Mouse (Mus musculus) yolk sac, embryonic 10.5 days (tissue): ENCODE measurements around the gene Hemk1.

Experiments used
- DNase-seq: peaks from one replicate; pipeline ENCODE4 v3.0.0-alpha.2; 2017; ENCODE audit warnings: low spot score

Gene Hemk1

DNA sequence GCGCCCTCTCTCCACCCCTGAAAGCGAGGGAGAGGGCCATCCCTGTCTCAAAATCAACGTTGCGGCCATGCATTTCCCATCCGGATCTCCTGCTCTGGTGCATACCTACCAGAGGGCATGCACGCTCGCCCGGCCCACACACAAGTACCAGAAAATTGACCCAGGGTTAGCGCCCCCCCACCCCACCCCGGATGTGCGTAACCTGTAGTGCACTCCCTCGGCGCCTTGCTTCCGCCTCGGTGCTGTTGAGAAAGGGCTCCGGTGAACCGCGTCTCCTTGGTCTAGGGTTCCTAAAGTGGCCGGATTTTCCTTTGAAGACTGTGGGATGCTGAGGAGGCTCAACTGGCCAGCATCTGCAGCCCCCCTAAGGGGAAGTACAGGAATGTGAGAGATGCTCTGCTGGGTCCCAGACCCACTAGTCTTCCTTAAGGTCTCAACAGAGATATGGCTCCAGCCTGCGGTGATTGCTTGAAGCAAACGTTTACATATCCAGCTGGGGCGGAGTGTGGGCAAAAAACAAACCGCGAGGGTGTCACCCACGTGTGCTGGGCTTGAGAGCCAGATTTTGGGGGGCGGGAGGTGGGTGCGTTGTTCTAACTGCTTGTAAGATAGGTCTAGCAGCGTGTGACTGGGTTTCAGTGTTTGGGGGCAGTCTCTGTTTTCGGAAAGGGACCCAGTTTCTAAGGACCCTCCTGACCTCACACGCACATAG lies at the start of gene Hemk1:
Hemk1 (minus strand) TSS at position 179 of the 712 bp plus-strand sequence.
- DNase-seq = peak; percentile 78

DNA sequence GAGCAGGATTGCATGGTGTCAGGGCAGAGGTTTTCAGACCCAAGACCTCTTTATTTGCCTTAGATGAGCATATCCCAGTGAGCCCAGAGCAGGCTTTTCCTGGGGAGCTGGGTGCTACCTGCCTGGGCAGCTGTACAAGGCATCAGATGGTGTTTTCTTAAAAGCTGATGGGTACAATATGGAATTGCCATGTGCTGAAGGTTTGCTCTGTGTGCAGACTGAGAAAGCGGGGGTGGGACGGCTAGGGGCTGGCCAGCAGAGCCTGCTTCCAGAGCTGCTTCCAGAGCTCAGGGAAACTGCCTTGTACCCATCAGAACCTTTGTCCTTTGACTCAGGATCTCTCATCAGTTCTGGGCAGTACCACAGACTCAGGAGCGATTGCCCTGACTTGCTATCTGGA lies 49.6 kb upstream of the Hemk1 start:
- DNase-seq = no peak

DNA sequence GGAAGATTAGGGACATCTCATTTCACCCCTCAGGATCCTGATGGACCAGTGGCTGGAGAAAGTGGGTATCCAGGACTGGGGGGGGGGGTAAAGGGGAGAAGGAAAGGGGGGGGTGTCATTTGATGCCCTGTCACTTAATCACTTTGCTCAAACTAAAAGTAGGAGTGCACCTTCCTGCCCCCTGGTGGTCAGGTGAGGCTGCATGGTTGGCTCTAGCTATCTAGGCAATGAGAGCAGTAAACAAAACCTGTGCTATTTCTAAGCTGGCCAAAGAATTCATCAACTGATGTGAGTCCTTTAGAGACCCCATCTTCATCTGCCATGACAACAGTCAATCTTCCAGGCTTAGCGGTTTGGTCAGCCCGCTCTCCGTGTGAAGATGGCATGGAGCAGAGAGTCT lies 48.6 kb upstream of the Hemk1 start:
- no peak for DNase-seq

DNA sequence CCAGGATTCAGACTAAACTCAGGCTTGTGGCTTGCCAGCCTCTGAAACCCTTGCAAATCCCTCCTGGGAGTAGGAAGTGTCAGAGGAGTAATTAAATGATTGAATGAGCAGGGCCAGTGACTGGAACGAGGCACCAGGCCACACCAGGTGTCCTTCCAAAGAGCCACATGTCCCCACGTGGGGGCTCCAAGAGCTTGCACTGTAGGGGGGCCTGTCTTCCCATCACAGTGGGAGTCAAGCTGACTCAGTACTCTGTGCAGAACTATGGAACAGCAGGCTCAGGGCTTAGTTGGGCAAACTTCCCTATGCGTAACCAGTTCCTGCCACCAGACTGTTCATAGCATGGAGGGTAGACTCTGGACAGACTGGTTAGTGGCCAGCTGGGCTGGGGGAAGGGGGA lies 46.2 kb upstream of the Hemk1 start:
- no peak for DNase-seq

DNA sequence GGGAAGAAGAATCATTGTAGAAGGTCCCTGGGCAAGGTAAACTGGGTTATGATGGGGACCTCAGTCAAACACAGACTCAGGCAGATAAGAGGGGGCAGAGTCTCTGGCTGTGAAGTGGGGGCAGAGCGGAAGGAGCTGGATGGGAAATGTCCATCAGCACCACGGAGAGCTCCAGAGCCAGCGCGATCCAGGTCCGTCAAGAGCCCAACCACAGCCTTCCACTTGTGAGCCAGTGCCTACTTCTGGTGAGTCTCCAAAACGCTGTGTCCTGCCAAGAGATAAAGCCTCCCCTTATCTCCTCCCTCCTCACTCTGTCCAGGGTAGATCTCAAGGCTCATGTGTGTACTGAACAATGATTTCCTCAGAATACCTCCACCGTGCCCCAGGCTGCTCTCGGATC lies 43.6 kb upstream of the Hemk1 start:
- no peak for DNase-seq

- DNase-seq = no peak
Measured at GRCm38 (mm10) chr9:107377961-107378512, 39.9 kb upstream of the Hemk1 start.

GRCm38 (mm10) chr9:107375451-107375850 lies 37.3 kb upstream of the Hemk1 start:
- peak; percentile 27 for DNase-seq

DNA sequence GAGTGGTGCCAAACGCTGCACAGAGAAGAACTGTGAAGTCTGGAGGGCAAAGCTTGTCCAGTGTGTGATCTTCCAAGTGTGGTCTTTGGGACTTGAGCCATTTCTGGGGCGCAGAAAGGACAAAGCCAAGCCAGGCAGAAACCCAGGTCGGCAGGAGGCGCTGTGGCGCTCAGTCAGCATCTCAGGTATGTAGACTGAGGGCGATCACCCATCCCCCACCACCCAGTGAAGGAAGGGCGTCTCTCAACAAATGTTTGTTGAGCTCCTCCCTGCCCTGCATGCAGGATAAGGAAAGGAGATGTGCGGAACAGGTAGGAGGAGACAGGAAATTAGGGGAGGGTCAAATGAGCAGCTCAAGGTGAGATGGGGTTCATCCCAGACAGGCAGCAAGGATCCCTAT lies 36.5 kb upstream of the Hemk1 start:
- DNase-seq = no peak

GRCm38 (mm10) chr9:107372441-107372840 lies 34.3 kb upstream of the Hemk1 start:
- no peak for DNase-seq

DNA sequence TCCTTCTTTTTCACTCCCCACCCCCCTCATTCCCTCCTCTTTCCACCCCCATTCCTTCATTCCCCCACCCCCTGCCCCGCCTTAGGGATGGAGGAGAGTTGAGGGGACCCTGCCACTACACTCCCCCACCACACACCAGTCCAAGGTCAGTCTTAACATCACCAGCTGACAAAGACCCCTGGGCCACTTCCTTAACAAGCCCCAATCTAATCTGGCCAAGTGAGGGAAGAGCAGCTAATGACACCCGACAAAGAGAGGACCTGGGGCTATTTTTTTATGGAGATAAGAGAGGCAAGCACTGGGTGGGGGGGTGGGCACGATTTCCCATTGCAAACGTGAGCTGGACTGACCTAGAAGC lies 31.9 kb upstream of the Hemk1 start:
- no peak for DNase-seq

- DNase-seq = peak; percentile 37
Measured at GRCm38 (mm10) chr9:107369270-107370105, 31.3 kb upstream of the Hemk1 start.

DNA sequence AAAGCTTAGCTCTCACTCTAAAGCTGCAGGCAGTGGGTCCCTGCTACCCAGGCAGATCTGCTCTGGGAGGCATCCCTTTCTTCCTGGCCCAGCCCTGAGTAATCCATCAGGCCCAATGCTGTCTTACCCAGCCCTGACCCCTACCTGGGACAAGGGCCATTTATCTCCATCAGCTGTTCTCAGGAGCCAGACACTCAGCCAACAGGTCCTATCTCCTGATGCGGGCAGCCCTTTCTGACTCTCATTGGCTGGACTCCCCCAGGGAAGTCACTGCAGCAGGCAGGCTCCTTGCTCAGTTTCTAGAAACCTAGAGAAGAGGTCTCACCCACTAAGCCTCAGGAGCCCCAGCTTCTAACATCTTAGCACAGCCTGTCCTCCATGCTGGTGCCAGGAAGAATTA lies 30.2 kb upstream of the Hemk1 start:
- DNase-seq = no peak

DNA sequence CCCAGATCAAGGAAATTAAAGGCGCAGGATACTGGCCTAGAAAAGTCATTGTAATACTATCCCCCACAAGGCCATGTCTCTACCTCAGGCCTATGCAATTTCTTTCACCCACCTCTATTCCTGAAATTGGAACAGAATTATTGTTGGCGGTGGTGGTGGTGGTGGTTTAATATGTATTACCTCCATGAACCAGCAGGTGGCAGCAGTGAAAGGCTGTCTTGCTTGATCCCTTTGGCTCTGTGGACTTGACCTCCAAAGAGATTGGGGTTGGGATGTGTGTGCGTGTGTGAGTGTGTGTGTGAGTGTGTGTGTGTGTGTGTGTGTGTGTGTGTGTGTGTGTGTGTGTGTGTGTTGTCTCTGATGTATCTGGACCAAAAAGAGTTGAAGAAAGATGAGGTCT lies 28.5 kb upstream of the Hemk1 start:
- no peak for DNase-seq

- DNase-seq = no peak
Measured at GRCm38 (mm10) chr9:107360989-107361388, 22.8 kb upstream of the Hemk1 start.

DNA sequence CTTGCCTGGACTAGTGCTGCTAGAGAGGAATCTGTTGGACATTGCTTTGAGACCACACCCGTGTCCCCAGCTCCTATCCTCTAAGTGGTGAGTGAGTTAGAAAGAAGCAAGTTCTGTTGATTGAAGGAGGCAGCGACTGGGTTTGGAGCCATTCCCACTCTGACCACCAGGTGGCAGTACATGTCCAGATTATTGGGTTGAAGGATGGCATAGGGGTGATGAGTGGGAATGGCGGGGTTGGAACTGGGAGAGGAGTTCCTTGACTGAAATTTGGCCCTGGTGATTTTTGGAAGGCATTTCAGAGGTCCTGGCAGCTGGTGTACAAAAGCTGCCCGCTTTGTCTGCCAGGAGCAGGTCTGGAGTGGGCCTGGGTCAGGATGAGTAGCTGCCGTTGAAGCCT lies 19.5 kb upstream of the Hemk1 start:
- peak; percentile 51 for DNase-seq

- no peak for DNase-seq
Measured at GRCm38 (mm10) chr9:107355870-107356765, 18.0 kb upstream of the Hemk1 start.

DNA sequence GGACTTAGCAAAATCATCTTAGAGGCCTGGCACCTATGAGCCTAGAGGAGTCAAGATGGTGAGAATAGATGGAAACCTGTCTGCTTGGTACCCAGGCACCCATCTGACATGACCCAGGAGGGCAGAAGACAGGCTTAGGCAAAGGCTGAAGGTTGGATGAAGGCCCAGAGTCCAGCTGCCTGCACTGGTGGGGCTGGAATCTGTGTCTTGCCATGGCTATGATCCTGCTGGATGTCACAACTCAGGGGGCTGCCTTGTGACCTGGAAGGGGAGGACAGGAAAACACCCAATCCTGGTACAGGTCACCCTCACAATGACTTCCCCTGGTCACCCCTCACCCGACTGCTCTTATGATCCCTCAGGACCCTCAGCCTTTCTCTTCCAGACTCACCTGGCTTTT lies 16.7 kb upstream of the Hemk1 start:
- DNase-seq = no peak

DNA sequence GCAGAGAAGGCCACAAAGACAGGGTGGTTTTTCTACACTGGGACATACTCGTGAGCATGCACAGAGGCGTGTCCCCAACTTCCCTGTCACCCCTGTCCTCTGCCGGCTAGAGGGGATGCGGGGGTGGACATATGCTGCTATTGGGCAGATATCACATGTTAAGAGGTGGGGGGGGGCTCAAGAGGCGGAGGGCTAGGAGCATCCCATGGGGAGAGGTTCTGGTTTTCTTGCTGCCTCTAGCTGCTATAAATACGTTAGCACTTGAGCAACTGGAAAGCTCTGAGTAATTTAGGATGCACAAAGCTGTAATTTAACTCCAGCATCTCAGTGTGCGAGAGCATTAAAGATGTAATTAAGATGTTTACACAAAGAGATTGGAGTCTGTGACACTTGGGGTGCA lies 11.2 kb upstream of the Hemk1 start:
- DNase-seq = no peak

GRCm38 (mm10) chr9:107347586-107348183 lies 9.5 kb upstream of the Hemk1 start:
- no peak for DNase-seq

GRCm38 (mm10) chr9:107346081-107346480 lies 7.9 kb upstream of the Hemk1 start:
- no peak for DNase-seq

DNA sequence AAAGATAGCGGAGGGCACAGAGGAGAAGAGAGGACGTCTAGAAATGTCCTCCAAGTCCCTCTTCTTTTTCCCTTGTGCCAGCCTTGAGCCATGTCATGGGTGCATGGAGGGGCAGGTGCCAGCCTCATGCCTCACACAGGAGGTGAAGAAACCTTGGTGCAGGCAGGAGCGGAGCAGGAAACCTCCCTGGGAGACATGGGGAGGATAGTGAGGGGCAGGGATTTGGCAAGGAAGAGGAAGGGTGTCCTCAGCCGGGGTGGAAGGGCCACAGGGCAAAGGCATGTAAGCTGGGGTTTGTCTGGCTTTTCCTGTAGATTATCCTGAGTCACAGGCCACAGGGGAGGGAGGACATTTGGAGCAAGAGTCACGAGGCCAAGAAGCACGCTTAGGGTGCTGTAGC lies 5.9 kb upstream of the Hemk1 start:
- no peak for DNase-seq
